ENCODE assay signal across 27 mouse cellular contexts in the genomic region with DNA sequence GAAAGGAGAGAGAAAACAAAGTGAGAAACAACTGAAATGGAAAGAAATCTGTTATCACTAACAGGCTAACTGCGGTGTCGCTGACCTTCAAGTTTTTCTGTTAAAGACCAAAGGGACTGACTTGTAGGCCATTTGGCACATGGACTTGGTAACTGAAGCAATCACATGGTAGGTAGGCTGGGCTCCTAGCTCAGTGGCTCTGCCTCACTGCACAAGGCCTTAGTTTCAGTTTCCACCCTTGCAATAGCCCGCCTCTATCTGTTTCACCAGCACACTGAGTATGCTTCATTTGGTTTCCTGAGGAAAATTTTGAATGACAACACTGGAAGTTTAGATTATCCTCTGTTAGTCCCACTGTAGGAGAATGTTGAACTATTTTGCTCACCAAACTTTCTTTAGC.
DNase-seq lines count a peak whose midpoint lies in the region; ATAC-seq and TF ChIP-seq lines count a peak whose summit lies in the region.
"Had no signal": no experiment of that assay in that cellular context is flagged by ENCODE, and none has a peak within 500 bp of the region (broad histone marks: within the 10 kb centered on the region; RNA-seq: fewer than 3 reads in every experiment).

No protein-coding gene starts in this region.

- H3K36me3 ChIP-seq in megakaryocyte, embryonic 14.5 days (replicated peaks; ENCODE audit: low read length), result peaks cover 66% of the 10 kb centered on the region
- H3K36me3 ChIP-seq in splenic B cell, adult 2 months (ENCODE audit: control insufficient read depth, insufficient read depth, low read length, poor library complexity, severe bottlenecking), result peaks cover 3% of the 10 kb centered on the region
- H3K36me3 ChIP-seq in forebrain, embryonic 13.5 days (ENCODE audit: poor library complexity, severe bottlenecking), result peaks cover 28% of the 10 kb centered on the region
- H3K36me3 ChIP-seq: heart, embryonic 15.5 days; intestine, embryonic 15.5 days had no signal

- no peak for ATAC-seq in megakaryocyte, adult 5-6 weeks (ENCODE audit: poor library complexity, severe bottlenecking)
- ATAC-seq in forebrain, embryonic 13.5 days, result no peak
- ATAC-seq: activated CD4-positive, CD25-positive, alpha-beta regulatory T cell, adult 4 months; forebrain, embryonic 14.5 days; forebrain, postnatal 0 days; hindbrain, embryonic 16.5 days; intestine, embryonic 15.5 days had no signal

- peaks cover 60% of the 10 kb centered on the region for H3K4me1 ChIP-seq in megakaryocyte, embryonic 14.5 days
- H3K4me1 ChIP-seq in forebrain, embryonic 13.5 days, result no peaks in the 10 kb centered on the region
- H3K4me1 ChIP-seq in cerebellum, adult 2 months (ENCODE audit: control insufficient read depth, insufficient read depth, low read length), result no peaks in the 10 kb centered on the region
- H3K4me1 ChIP-seq: forebrain, embryonic 10.5 days; heart, embryonic 12.5 days; heart, embryonic 15.5 days; hindbrain, embryonic 10.5 days; hindbrain, embryonic 13.5 days; intestine, embryonic 15.5 days had no signal

- TF ChIP-seq POLR2A in cerebellum, adult 2 months (IDR thresholded peaks at IDR 0.05; ENCODE audit: borderline replicate concordance, insufficient read depth, low read length), result no peak

- TF ChIP-seq CTCF in cerebellum, adult 2 months (IDR thresholded peaks at IDR 0.05; ENCODE audit: borderline replicate concordance, insufficient read depth, low read depth, low read length), result no peak

- WGBS in forebrain, embryonic 13.5 days, result 95% methylated on average over 3 of the region's 3 CpGs
- WGBS in cerebellum, adult 2 months, result over 99% methylated on average over 3 of the region's 3 CpGs

- H3K9ac ChIP-seq in forebrain, embryonic 13.5 days, result no peak overlapping the region
- H3K9ac ChIP-seq: forebrain, postnatal 0 days; heart, embryonic 12.5 days; heart, embryonic 15.5 days; hindbrain, embryonic 13.5 days; intestine, embryonic 15.5 days had no signal

- H3K4me3 ChIP-seq in megakaryocyte, embryonic 14.5 days (replicated peaks), result peak overlapping the region; percentile 48
- no peak overlapping the region for H3K4me3 ChIP-seq in forebrain, embryonic 13.5 days
- H3K4me3 ChIP-seq in cerebellum, adult 2 months (replicated peaks; ENCODE audit: insufficient read depth, low read depth, low read length), result no peak overlapping the region
- H3K4me3 ChIP-seq: forebrain, embryonic 10.5 days; gastrocnemius, adult 2 months; heart, embryonic 12.5 days; heart, embryonic 15.5 days; hindbrain, embryonic 10.5 days; hindbrain, embryonic 13.5 days; intestine, embryonic 15.5 days had no signal

- H3K4me2 ChIP-seq in forebrain, embryonic 13.5 days, result no peak overlapping the region
- H3K4me2 ChIP-seq: heart, embryonic 12.5 days; heart, embryonic 15.5 days; hindbrain, embryonic 13.5 days; intestine, embryonic 15.5 days had no signal

- no peaks in the 10 kb centered on the region for H3K27me3 ChIP-seq in megakaryocyte, embryonic 14.5 days (replicated peaks)
- H3K27me3 ChIP-seq in splenic B cell, adult 2 months (ENCODE audit: control insufficient read depth, insufficient read depth, low read length, poor library complexity, severe bottlenecking), result no peaks in the 10 kb centered on the region
- no peaks in the 10 kb centered on the region for H3K27me3 ChIP-seq in forebrain, embryonic 13.5 days
- H3K27me3 ChIP-seq in cerebellum, adult 2 months (ENCODE audit: control insufficient read depth, insufficient read depth, low read length), result no peaks in the 10 kb centered on the region
- H3K27me3 ChIP-seq: heart, embryonic 12.5 days; heart, embryonic 15.5 days; hindbrain, embryonic 13.5 days; intestine, embryonic 15.5 days had no signal

- DNase-seq in A20 (ENCODE audit: low read depth, low spot score) (peak; percentile 40), adipocyte (ENCODE audit: low spot score) (peak; percentile 34)
- DNase-seq in splenic B cell, adult 2 months (ENCODE audit: low read depth, low spot score), result peak; percentile 60
- no peak for DNase-seq in cerebellum, adult 2 months
- DNase-seq: adrenal gland, postnatal 10 days; adrenal gland, postnatal 36 days; cerebellum, adult 11-12 months; cerebellum, adult 9-10 months; cerebellum, postnatal 14 days; forebrain, postnatal 0 days; gastrocnemius, adult 2 months; gastrocnemius, postnatal 14 days; heart, adult 11 months; heart, postnatal 10 days; heart, postnatal 36 days had no signal

- no peak overlapping the region for H3K27ac ChIP-seq in forebrain, embryonic 13.5 days
- H3K27ac ChIP-seq in cerebellum, adult 2 months (ENCODE audit: insufficient read depth, low read length), result no peak overlapping the region
- H3K27ac ChIP-seq: forebrain, embryonic 10.5 days; gastrocnemius, adult 2 months; heart, embryonic 15.5 days; hindbrain, embryonic 10.5 days; hindbrain, embryonic 13.5 days; intestine, embryonic 15.5 days had no signal

- no peaks in the 10 kb centered on the region for H3K9me3 ChIP-seq in megakaryocyte, embryonic 14.5 days
- H3K9me3 ChIP-seq in forebrain, embryonic 13.5 days (replicated peaks), result no peaks in the 10 kb centered on the region
- H3K9me3 ChIP-seq: forebrain, embryonic 10.5 days; heart, embryonic 12.5 days; heart, embryonic 15.5 days; hindbrain, embryonic 10.5 days; hindbrain, embryonic 13.5 days; intestine, embryonic 15.5 days had no signal

Comparison
In these comparisons a context has a peak if more than half of its experiments do, and no peak if none do; other contexts are left out.
1. DNase-seq: peak in A20 (single experiment), adipocyte (single experiment) and splenic B cell, adult 2 months (single experiment); none in cerebellum, adult 2 months (0 of 2).